Mouse (Mus musculus): ENCODE measurements around the gene Asb16. TPM values are rescaled to one million over a fixed set of nuclear protein-coding genes. Genes with fewer than 3 reads are reported as not detected.
A peak's percentile ranks its signal among the peaks of the same experiment; 100 is the strongest.

Asb16 gene
- polyA plus RNA-seq, 1 experiment from 2014 or later, result 0.09 TPM

GRCm38 (mm10) chr11:102295598-102296471 is 27.3 kb downstream of the Asb16 start:
- no peaks in the 10 kb centered on the region for H3K9me3 ChIP-seq (ENCODE audit: control insufficient read depth, low read length)
- peaks cover 35% of the 10 kb centered on the region for H3K36me3 ChIP-seq (ENCODE audit: control insufficient read depth, insufficient read depth, low read length)
- H3K9ac ChIP-seq (ENCODE audit: low read depth, low read length), result peak overlapping the region; percentile 94
- 1% methylated on average over 40 of the region's 73 CpGs for WGBS
- peak overlapping the region; percentile 90 for H3K4me3 ChIP-seq (ENCODE audit: low read length)
- H3K27me3 ChIP-seq (ENCODE audit: control insufficient read depth, insufficient read depth, low read length), result no peaks in the 10 kb centered on the region
- peaks cover 12% of the 10 kb centered on the region for H3K4me1 ChIP-seq (ENCODE audit: control insufficient read depth, insufficient read depth, low read length)
- ATAC-seq (ENCODE audit: low FRiP score, low TSS enrichment), result peak; percentile 25
- peak overlapping the region; percentile 91 for H3K4me2 ChIP-seq (replicated peaks; ENCODE audit: low read depth, low read length)
- H3K27ac ChIP-seq (ENCODE audit: low read depth, low read length), result peak overlapping the region; percentile 100

- H3K27me3 ChIP-seq (ENCODE audit: control insufficient read depth, insufficient read depth, low read length), result no peaks in the 10 kb centered on the region
- WGBS, result under 1% methylated on average over 75 of the region's 125 CpGs
- peak within 1 kb of the TSS; percentile 90 for H3K4me3 ChIP-seq (ENCODE audit: low read length)
- peaks cover 26% of the 10 kb centered on the region for H3K36me3 ChIP-seq (ENCODE audit: control insufficient read depth, insufficient read depth, low read length)
- H3K4me1 ChIP-seq (ENCODE audit: control insufficient read depth, insufficient read depth, low read length), result peaks cover 12% of the 10 kb centered on the region
- peak within 1 kb of the TSS; percentile 100 for H3K27ac ChIP-seq (ENCODE audit: low read depth, low read length)
- peak; percentile 95 for ATAC-seq (ENCODE audit: low FRiP score, low TSS enrichment)
- H3K4me2 ChIP-seq (replicated peaks; ENCODE audit: low read depth, low read length), result peak within 1 kb of the TSS; percentile 91
- no peaks in the 10 kb centered on the region for H3K9me3 ChIP-seq (ENCODE audit: control insufficient read depth, low read length)
- H3K9ac ChIP-seq (ENCODE audit: low read depth, low read length), result peak within 1 kb of the TSS; percentile 94
Measured at GRCm38 (mm10) chr11:102296491-102297472, 28.2 kb downstream of the Asb16 start, which contains the start of gene Atxn7l3. Gene Atxn7l3 (minus strand): TSS chr11:102296631.

GRCm38 (mm10) chr11:102297577-102298556 is 29.3 kb downstream of the Asb16 start:
- WGBS, result 26% methylated on average over 27 of the region's 27 CpGs
- H3K9me3 ChIP-seq (ENCODE audit: control insufficient read depth, low read length), result no peaks in the 10 kb centered on the region
- peak; percentile 14; the same call in 1 of the 2 replicates for ATAC-seq (ENCODE audit: low FRiP score, low TSS enrichment)
- H3K27ac ChIP-seq (ENCODE audit: low read depth, low read length), result peak overlapping the region; percentile 95
- no peaks in the 10 kb centered on the region for H3K27me3 ChIP-seq (ENCODE audit: control insufficient read depth, insufficient read depth, low read length)
- peaks cover 12% of the 10 kb centered on the region for H3K4me1 ChIP-seq (ENCODE audit: control insufficient read depth, insufficient read depth, low read length)
- peak overlapping the region; percentile 71 for H3K9ac ChIP-seq (ENCODE audit: low read depth, low read length)
- peaks cover 15% of the 10 kb centered on the region for H3K36me3 ChIP-seq (ENCODE audit: control insufficient read depth, insufficient read depth, low read length)
- H3K4me2 ChIP-seq (replicated peaks; ENCODE audit: low read depth, low read length), result peak overlapping the region; percentile 89
- H3K4me3 ChIP-seq (ENCODE audit: low read length), result peak overlapping the region; percentile 90

- Histone ChIP-seq H3K4me2 (replicated peaks; ENCODE audit: low read depth, low read length) (no peak overlapping the region), H3K9ac (ENCODE audit: low read depth, low read length) (no peak overlapping the region), H3K27me3 (ENCODE audit: control insufficient read depth, insufficient read depth, low read length) (no peaks in the 10 kb centered on the region), H3K9me3 (ENCODE audit: control insufficient read depth, low read length) (no peaks in the 10 kb centered on the region), H3K4me3 (ENCODE audit: low read length) (no peak overlapping the region), H3K4me1 (ENCODE audit: control insufficient read depth, insufficient read depth, low read length) (peaks cover 9% of the 10 kb centered on the region), H3K36me3 (ENCODE audit: control insufficient read depth, insufficient read depth, low read length) (no peaks in the 10 kb centered on the region), H3K27ac (ENCODE audit: low read depth, low read length) (no peak overlapping the region)
- 31% methylated on average over 1 of the region's 1 CpGs for WGBS
- ATAC-seq (ENCODE audit: low FRiP score, low TSS enrichment), result no peak
Measured at GRCm38 (mm10) chr11:102299839-102300238, 31.3 kb downstream of the Asb16 start.

GRCm38 (mm10) chr11:102304141-102304540 is 35.6 kb downstream of the Asb16 start:
- Histone ChIP-seq H3K27me3 (ENCODE audit: control insufficient read depth, insufficient read depth, low read length) (no peaks in the 10 kb centered on the region), H3K9me3 (ENCODE audit: control insufficient read depth, low read length) (no peaks in the 10 kb centered on the region), H3K4me3 (ENCODE audit: low read length) (no peak overlapping the region), H3K9ac (ENCODE audit: low read depth, low read length) (no peak overlapping the region), H3K4me1 (ENCODE audit: control insufficient read depth, insufficient read depth, low read length) (peaks cover under 1% of the 10 kb centered on the region; the same call in 1 of the 2 replicates), H3K27ac (ENCODE audit: low read depth, low read length) (no peak overlapping the region), H3K36me3 (ENCODE audit: control insufficient read depth, insufficient read depth, low read length) (peaks cover 22% of the 10 kb centered on the region), H3K4me2 (replicated peaks; ENCODE audit: low read depth, low read length) (no peak overlapping the region)
- no peak for ATAC-seq (ENCODE audit: low FRiP score, low TSS enrichment)
- WGBS, result 46% methylated on average over 2 of the region's 2 CpGs

- ATAC-seq (ENCODE audit: low FRiP score, low TSS enrichment), result no peak
- H3K27me3 ChIP-seq (ENCODE audit: control insufficient read depth, insufficient read depth, low read length), result no peaks in the 10 kb centered on the region
- H3K9me3 ChIP-seq (ENCODE audit: control insufficient read depth, low read length), result no peaks in the 10 kb centered on the region
- no peak overlapping the region for H3K27ac ChIP-seq (ENCODE audit: low read depth, low read length)
- 67% methylated on average over 3 of the region's 3 CpGs for WGBS
- no peak overlapping the region for H3K4me3 ChIP-seq (ENCODE audit: low read length)
- peaks cover 10% of the 10 kb centered on the region for H3K4me1 ChIP-seq (ENCODE audit: control insufficient read depth, insufficient read depth, low read length)
- H3K36me3 ChIP-seq (ENCODE audit: control insufficient read depth, insufficient read depth, low read length), result peaks cover 29% of the 10 kb centered on the region
- no peak overlapping the region for H3K4me2 ChIP-seq (replicated peaks; ENCODE audit: low read depth, low read length)
- no peak overlapping the region for H3K9ac ChIP-seq (ENCODE audit: low read depth, low read length)
Measured at GRCm38 (mm10) chr11:102305359-102305758, 36.8 kb downstream of the Asb16 start.

GRCm38 (mm10) chr11:102308104-102308503 is 39.6 kb downstream of the Asb16 start:
- no peak for ATAC-seq (ENCODE audit: low FRiP score, low TSS enrichment)
- Histone ChIP-seq H3K27ac (ENCODE audit: low read depth, low read length) (no peak overlapping the region), H3K4me2 (replicated peaks; ENCODE audit: low read depth, low read length) (no peak overlapping the region), H3K4me1 (ENCODE audit: control insufficient read depth, insufficient read depth, low read length) (peaks cover 19% of the 10 kb centered on the region), H3K9ac (ENCODE audit: low read depth, low read length) (no peak overlapping the region), H3K9me3 (ENCODE audit: control insufficient read depth, low read length) (no peaks in the 10 kb centered on the region), H3K27me3 (ENCODE audit: control insufficient read depth, insufficient read depth, low read length) (no peaks in the 10 kb centered on the region), H3K4me3 (ENCODE audit: low read length) (no peak overlapping the region), H3K36me3 (ENCODE audit: control insufficient read depth, insufficient read depth, low read length) (peaks cover 53% of the 10 kb centered on the region)
- WGBS, result 83% methylated on average over 9 of the region's 9 CpGs

GRCm38 (mm10) chr11:102308979-102309378 is 40.4 kb downstream of the Asb16 start:
- no peaks in the 10 kb centered on the region for H3K9me3 ChIP-seq (ENCODE audit: control insufficient read depth, low read length)
- H3K4me1 ChIP-seq (ENCODE audit: control insufficient read depth, insufficient read depth, low read length), result peaks cover 19% of the 10 kb centered on the region
- WGBS, result under 1% methylated on average over 27 of the region's 27 CpGs
- H3K27me3 ChIP-seq (ENCODE audit: control insufficient read depth, insufficient read depth, low read length), result no peaks in the 10 kb centered on the region
- peak overlapping the region; percentile 63 for H3K4me2 ChIP-seq (replicated peaks; ENCODE audit: low read depth, low read length)
- ATAC-seq (ENCODE audit: low FRiP score, low TSS enrichment), result peak; percentile 95
- peak overlapping the region; percentile 64 for H3K27ac ChIP-seq (ENCODE audit: low read depth, low read length)
- H3K4me3 ChIP-seq (ENCODE audit: low read length), result peak overlapping the region; percentile 34
- peaks cover 62% of the 10 kb centered on the region for H3K36me3 ChIP-seq (ENCODE audit: control insufficient read depth, insufficient read depth, low read length)
- H3K9ac ChIP-seq (ENCODE audit: low read depth, low read length), result peak overlapping the region; percentile 47
